Mouse (Mus musculus): ENCODE results near the gene Carmil1. TPM values are rescaled to one million over a fixed set of nuclear protein-coding genes. Genes with fewer than 3 reads are reported as not detected.

Gene Carmil1
- polyA plus RNA-seq, 1 experiment: 0.02 TPM

DNA sequence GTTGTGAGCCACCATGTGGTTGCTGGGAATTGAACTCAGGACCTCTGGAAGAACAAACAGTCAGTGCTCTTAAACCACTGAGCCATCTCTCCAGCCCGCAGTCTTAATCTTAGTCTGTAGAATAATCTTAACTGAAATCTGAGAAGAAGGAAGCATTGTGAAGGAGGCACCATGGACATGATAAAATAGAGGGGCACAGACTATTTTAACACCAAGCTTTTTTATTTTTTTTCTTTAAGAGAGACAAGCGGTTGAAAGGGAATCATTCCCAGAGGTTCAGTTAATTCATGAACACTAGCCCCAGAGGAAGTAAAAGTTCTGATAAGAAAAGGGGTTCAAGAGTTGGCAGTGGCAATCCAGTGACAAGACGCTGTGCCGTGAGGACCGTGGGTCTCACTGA, 15.8 kb downstream of the Carmil1 start:
- Histone ChIP-seq H3K4me3 (replicated peaks) (no peak overlapping the region), H3K4me1 (ENCODE audit: control insufficient read depth) (no peaks in the 10 kb centered on the region), H3K9me3 (ENCODE audit: control insufficient read depth, low read length) (no peaks in the 10 kb centered on the region), H3K36me3 (ENCODE audit: control insufficient read depth) (no peaks in the 10 kb centered on the region), H3K27me3 (ENCODE audit: control insufficient read depth) (no peaks in the 10 kb centered on the region)
- no peak for TF ChIP-seq GATA1 (IDR thresholded peaks at IDR 0.05; ENCODE audit: low read length)
- TF ChIP-seq TAL1 (IDR thresholded peaks at IDR 0.05; ENCODE audit: low read length): no peak

DNA sequence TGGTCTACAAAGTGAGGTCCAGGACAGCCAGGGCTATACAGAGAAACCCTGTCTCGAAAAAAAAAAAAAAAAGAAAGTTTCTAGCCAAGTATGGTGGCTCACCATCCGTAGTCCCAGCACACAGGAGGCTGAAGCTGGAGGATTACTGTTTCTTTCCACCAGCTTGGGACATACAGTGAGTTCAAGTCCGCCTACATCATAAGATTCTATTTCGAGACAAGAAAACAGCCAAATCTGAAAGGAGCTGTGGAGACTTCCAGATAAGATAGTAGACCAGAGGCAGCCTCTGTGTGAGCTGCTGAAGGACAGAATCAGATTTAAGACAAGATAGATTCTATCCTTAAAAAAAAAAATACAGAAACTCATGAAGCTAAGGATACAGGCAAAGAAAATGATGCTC, 17.0 kb downstream of the Carmil1 start:
- Histone ChIP-seq H3K27me3 (ENCODE audit: control insufficient read depth) (no peaks in the 10 kb centered on the region), H3K4me1 (ENCODE audit: control insufficient read depth) (no peaks in the 10 kb centered on the region), H3K9me3 (ENCODE audit: control insufficient read depth, low read length) (no peaks in the 10 kb centered on the region), H3K4me3 (replicated peaks) (no peak overlapping the region), H3K36me3 (ENCODE audit: control insufficient read depth) (no peaks in the 10 kb centered on the region)
- TF ChIP-seq GATA1 (IDR thresholded peaks at IDR 0.05; ENCODE audit: low read length): no peak
- no peak for TF ChIP-seq TAL1 (IDR thresholded peaks at IDR 0.05; ENCODE audit: low read length)

DNA sequence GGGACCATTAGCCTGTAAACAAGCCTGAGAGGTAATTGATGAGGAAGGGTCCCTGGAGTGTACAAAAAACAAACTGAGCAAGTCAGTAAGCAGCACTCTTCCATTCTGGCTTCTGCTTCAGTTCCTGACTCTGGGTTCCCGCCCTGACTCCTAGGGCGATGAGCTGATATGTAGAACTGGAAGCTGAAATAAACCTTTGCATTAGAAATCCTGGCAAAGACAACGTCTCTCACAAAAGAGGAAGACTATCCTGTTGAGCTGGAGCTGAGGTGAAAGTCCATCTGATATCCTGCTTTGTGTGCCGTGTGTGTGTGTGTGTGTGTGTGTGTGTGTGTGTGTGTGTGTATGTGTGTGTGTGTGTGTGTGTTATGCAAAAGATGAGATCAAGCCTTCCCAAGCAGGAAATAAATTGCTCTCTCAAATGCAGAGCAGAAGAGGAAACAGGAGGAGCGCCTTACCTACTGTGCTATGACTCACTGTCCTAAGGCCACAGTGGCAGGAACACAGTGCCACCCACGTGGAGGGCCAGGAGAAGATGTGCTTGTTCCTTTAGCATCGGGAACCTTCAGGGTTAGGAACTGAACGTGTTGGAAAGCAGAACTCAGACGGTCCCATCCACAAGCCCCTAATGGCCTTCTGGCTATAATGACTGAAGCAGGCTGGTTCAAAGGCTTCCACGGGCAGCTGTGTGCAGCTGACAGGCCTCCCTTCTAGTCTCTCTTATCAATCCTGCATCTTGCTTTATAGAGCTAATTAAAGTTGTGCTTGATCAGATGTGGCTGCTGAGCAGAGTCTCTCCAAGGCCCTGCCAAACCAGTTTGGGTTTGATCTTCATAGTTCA, 19.6 kb downstream of the Carmil1 start:
- TF ChIP-seq GATA1 (IDR thresholded peaks at IDR 0.05; ENCODE audit: low read length) (no peak), TAL1 (IDR thresholded peaks at IDR 0.05; ENCODE audit: low read length) (no peak)
- Histone ChIP-seq H3K27me3 (ENCODE audit: control insufficient read depth) (no peaks in the 10 kb centered on the region), H3K36me3 (ENCODE audit: control insufficient read depth) (no peaks in the 10 kb centered on the region)

DNA sequence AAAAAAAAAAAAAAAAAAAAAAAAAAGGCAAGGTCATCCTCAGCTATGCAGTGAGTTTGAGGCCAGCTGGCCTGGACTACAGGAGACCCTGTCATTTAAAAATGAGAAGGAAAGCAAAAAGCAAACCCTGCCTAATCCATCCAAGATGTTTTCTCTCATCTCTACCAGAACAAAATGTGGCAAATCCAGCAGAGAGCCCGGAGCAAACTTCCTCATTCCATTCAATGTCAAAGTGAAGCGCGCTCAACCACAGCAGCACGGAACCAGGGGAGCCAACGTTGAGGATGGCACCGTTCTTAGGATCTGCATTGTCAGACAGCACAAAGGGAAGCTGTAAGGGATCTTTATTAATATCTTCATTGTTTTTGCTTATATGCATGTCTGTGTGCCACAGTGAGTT, 22.8 kb downstream of the Carmil1 start:
- Histone ChIP-seq H3K4me1 (ENCODE audit: control insufficient read depth) (peaks cover 3% of the 10 kb centered on the region), H3K36me3 (ENCODE audit: control insufficient read depth) (no peaks in the 10 kb centered on the region), H3K4me3 (replicated peaks) (no peak overlapping the region), H3K9me3 (ENCODE audit: control insufficient read depth, low read length) (no peaks in the 10 kb centered on the region), H3K27me3 (ENCODE audit: control insufficient read depth) (no peaks in the 10 kb centered on the region)
- no peak for TF ChIP-seq GATA1 (IDR thresholded peaks at IDR 0.05; ENCODE audit: low read length)
- no peak for TF ChIP-seq TAL1 (IDR thresholded peaks at IDR 0.05; ENCODE audit: low read length)

More for the DNA sequence above, 19.6 kb downstream of the Carmil1 start:
- Histone ChIP-seq H3K4me1 (ENCODE audit: control insufficient read depth) (peaks cover 3% of the 10 kb centered on the region; the same call in 1 of the 2 replicates), H3K4me3 (replicated peaks) (no peak overlapping the region), H3K9me3 (ENCODE audit: control insufficient read depth, low read length) (no peaks in the 10 kb centered on the region)

DNA sequence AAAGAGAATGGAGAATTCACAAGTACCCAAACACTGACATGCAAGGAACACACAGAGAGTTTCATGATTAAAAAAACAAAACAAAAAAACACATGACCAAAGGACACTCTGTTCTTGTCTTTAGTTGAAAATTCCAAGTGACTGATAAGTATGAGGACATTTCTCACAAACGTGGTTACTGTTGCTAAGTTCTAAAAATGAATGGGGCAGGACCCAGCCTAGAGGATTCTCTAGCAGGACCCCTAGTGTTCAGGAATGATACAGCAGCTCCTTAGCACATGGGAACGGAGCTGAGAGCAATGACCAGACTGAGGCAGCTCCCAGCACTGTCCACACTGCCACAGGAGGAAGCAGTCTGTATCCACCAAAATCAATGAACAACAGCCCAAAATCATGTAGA, 26.6 kb downstream of the Carmil1 start:
- Histone ChIP-seq H3K9me3 (ENCODE audit: control insufficient read depth, low read length) (no peaks in the 10 kb centered on the region), H3K36me3 (ENCODE audit: control insufficient read depth) (no peaks in the 10 kb centered on the region), H3K27me3 (ENCODE audit: control insufficient read depth) (no peaks in the 10 kb centered on the region), H3K4me3 (replicated peaks) (no peak overlapping the region), H3K4me1 (ENCODE audit: control insufficient read depth) (peaks cover 3% of the 10 kb centered on the region)
- TF ChIP-seq GATA1 (IDR thresholded peaks at IDR 0.05; ENCODE audit: low read length) (no peak), TAL1 (IDR thresholded peaks at IDR 0.05; ENCODE audit: low read length) (no peak)

DNA sequence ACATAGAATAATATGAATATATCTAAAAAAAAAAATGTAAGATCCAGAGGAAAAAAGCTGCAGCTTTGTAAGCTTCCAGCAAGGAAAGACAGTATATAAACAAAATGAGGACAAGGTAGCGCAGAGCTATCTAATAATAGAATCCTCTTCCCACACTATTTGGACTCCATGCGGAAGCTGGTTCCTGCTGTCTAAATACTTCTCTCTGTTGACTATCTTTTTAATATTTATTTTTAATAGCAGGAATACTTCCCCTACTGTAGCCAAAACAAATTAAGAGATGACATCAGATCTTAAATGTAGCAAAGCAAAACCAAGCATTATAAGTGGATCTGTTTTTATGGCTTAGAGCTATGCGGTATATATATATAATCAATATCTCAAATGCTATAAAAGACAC, 27.0 kb downstream of the Carmil1 start:
- Histone ChIP-seq H3K27me3 (ENCODE audit: control insufficient read depth) (no peaks in the 10 kb centered on the region), H3K9me3 (ENCODE audit: control insufficient read depth, low read length) (no peaks in the 10 kb centered on the region), H3K4me3 (replicated peaks) (no peak overlapping the region), H3K36me3 (ENCODE audit: control insufficient read depth) (no peaks in the 10 kb centered on the region), H3K4me1 (ENCODE audit: control insufficient read depth) (peaks cover 3% of the 10 kb centered on the region)
- TF ChIP-seq GATA1 (IDR thresholded peaks at IDR 0.05; ENCODE audit: low read length) (no peak), TAL1 (IDR thresholded peaks at IDR 0.05; ENCODE audit: low read length) (no peak)

DNA sequence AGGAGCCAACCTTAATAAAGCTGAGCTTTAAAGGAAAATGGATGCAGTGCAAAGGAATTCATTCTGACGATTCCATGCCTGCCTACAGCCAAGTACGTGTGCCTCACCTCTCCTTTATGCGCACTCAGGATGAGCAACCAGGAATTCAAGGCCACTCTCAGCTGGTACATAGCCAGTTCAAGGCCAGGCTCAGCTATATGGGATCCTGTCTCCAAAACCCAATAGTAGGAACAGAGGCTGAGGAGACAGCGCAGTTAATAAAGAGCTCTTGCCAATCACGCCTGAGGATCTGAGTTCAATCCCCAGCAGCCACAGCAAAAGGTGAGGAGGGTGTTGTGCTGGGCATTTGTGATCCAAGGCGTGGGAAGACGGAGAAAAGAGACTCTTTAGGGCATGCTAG, 29.4 kb downstream of the Carmil1 start:
- Histone ChIP-seq H3K36me3 (ENCODE audit: control insufficient read depth) (no peaks in the 10 kb centered on the region), H3K4me3 (replicated peaks) (no peak overlapping the region), H3K4me1 (ENCODE audit: control insufficient read depth) (no peaks in the 10 kb centered on the region; the same call in 1 of the 2 replicates), H3K27me3 (ENCODE audit: control insufficient read depth) (no peaks in the 10 kb centered on the region), H3K9me3 (ENCODE audit: control insufficient read depth, low read length) (no peaks in the 10 kb centered on the region)
- no peak for TF ChIP-seq TAL1 (IDR thresholded peaks at IDR 0.05; ENCODE audit: low read length)
- no peak for TF ChIP-seq GATA1 (IDR thresholded peaks at IDR 0.05; ENCODE audit: low read length)

DNA sequence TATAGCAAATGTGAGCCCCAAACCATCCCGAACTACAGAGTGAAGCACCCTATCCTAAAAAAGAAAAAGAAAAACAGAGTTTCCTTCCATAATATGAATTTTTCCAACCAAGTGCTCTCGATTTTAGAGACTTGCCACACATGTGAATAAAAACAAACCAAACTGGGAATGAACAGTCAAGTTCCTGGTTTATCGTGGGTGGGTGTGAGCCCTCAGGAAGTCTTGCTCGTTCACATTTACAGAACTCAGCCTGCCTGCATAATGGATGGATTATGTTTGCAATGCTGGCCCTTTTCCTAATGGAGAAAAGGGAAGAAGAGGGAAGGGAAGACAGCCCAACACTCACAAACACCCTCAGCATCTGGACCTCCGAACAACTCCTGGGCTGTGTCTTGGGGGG, 32.7 kb downstream of the Carmil1 start:
- H3K9me3 ChIP-seq (ENCODE audit: control insufficient read depth, low read length): no peaks in the 10 kb centered on the region
- H3K27me3 ChIP-seq (ENCODE audit: control insufficient read depth): no peaks in the 10 kb centered on the region
- TF ChIP-seq GATA1 (IDR thresholded peaks at IDR 0.05; ENCODE audit: low read length) (no peak), TAL1 (IDR thresholded peaks at IDR 0.05; ENCODE audit: low read length) (no peak)
- no peak overlapping the region for H3K4me3 ChIP-seq (replicated peaks)
- H3K4me1 ChIP-seq (ENCODE audit: control insufficient read depth): no peaks in the 10 kb centered on the region; the same call in 1 of the 2 replicates
- no peaks in the 10 kb centered on the region for H3K36me3 ChIP-seq (ENCODE audit: control insufficient read depth)

DNA sequence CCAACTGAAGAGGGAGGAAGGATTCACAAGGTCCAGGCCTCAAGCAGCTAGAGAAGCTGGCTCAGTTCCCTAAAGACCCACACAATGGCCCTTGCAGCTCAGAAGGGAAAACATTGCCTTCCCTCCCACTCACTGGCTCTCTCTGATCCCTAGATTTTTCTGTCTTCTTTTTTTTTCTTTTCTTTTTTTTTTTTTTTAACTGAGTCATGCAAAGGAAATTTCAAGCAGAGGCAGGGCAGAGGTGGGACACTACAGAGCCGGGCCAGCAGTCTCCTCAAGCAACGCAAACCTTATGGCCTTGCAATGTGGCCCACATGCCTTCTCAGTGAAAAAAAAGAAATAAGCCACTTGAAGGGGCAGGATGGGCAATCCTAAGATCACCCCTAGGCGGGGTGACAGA, 33.2 kb downstream of the Carmil1 start:
- no peaks in the 10 kb centered on the region; the same call in 1 of the 2 replicates for H3K4me1 ChIP-seq (ENCODE audit: control insufficient read depth)
- no peaks in the 10 kb centered on the region for H3K36me3 ChIP-seq (ENCODE audit: control insufficient read depth)
- no peak overlapping the region for H3K4me3 ChIP-seq (replicated peaks)
- no peaks in the 10 kb centered on the region for H3K9me3 ChIP-seq (ENCODE audit: control insufficient read depth, low read length)
- H3K27me3 ChIP-seq (ENCODE audit: control insufficient read depth): no peaks in the 10 kb centered on the region
- no peak for TF ChIP-seq GATA1 (IDR thresholded peaks at IDR 0.05; ENCODE audit: low read length)
- no peak for TF ChIP-seq TAL1 (IDR thresholded peaks at IDR 0.05; ENCODE audit: low read length)

Data from erythroblast, embryonic 14.5 days (primary cell).